Mouse (Mus musculus) CH12F3 (cell line): ENCODE data around the gene Nlrp2.

Source experiments
- in situ Hi-C: fragments of 300-500 bp; cut with MboI; formaldehyde crosslinking; loops from 2 replicates; pipeline ENCODE4 v1.14.3; 2020; ENCODE audit warnings: low sequenced_read_pairs

Nlrp2 gene

DNA sequence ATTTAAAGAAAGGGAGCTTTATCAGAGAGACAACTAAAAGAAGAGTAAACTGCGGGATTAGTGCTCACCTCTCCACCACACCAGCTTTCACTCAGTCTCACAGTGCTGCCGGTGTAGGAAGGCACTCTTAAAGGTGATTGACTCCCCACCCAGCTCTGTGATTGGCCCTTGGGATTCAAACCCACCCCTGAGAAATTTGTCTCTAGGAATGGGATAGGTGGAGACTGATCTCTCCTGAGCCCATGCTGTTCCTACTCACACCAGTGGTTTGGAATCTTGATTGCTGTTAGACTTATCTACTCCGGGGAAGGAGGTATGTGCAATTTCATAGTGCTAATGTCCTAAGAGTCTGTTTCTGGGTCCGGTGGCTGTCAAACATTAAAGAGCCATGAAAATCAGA lies at the start of gene Nlrp2:
Nlrp2 (minus strand) TSS at position 101 of the 400 bp plus-strand sequence.
- in situ Hi-C loops, result no loop called here

DNA sequence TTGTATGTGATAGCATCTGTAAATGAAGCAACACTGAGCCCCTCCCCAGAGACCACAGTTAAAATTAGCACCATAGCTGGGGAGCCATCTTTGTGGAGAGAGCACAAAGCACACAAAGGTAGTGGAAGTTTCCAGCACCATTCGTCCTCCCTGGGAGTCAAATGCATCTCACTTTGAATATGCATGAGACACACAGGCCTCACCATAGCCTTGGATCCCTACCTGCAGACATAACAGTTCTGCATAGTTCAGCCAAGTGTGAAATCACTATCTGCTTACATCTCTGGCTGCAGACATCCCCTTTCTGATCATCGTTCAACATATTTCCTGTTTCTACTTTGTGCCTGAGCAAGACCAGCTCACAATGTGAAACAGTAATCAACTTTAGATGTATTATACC lies 15.9 kb upstream of the Nlrp2 start:
- in situ Hi-C loops, result no loop called here

DNA sequence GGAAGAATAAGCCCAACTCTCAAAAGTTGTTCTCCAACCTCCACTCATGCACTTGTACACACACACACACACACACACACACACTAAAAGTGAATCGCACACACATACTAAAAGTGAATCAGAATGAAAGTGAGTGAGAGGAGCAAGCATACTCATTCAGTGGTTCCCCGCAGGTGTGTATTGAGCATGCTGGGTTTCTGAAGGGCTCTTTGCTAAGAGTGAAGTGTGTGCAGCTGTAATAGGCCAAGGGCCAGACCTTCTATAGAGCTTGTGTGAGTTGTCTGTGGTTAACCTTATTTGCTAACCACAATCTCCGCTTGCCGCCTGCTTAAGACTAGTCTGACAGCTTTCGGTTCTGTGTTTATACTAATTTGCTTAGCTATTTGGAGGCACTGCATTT lies 12.8 kb upstream of the Nlrp2 start:
- in situ Hi-C loops, result no loop called here

DNA sequence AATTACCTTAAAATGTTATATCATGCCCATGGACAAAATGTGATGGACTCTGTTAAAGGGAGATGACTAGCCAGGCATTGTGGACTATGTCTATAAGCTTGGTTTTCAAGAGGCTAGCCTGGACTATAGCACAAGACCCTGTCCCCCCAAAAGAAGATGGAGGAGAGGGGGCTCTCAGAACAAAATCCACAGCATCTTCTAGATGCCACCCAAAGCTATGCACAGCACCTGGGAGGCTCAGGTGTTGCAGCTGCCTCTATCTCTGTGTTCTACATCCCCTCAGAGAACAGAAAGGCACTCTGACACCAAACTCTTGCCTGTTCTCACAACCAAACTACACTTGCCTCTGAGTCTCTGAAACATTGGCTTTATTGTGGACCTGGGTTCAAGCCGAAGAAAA lies 598 bp downstream of the Nlrp2 start, which contains the start of gene Gm5065:
Gm5065 (plus strand) TSS at position 301 of the 400 bp plus-strand sequence.
- in situ Hi-C loops, result no loop called here

DNA sequence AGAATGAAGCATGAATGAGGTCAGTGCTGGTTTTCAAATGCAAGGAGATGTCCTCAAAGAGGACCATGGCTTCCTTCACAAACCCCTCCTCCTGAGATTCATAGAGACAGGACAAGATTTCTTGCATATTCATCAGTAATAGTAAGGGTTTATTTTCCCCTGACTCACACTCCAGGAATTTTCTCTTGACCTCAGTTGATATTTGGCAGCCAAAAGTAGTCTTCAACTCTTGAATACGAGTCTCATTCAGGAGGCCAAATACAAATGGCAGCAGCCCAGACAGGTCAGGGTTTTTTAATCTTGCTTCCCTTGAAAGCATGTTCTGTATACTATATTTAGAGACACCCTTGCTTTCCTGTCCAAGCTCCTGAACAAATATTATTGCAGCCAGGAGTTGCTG lies 23.3 kb downstream of the Nlrp2 start:
- in situ Hi-C loops, result no loop called here

DNA sequence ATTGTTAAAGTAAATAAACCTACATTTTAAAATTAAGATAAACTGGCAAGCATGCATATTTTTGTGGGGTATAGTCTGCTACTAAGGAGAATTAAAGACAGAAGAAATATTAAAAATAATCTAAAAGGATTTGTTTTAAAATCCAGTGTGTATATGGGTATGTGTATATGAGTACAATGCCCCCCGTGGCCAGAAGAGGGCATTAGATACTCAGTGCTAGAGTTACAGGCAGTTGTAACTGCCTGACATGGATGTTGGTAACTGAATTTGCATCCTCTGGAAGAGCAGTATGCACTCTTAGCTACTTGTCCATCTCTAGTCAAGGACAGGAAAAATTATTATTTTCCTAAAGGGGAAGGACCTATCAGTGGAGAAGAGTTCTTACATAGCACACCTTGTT lies 62.6 kb downstream of the Nlrp2 start:
- in situ Hi-C loops, result no loop called here

DNA sequence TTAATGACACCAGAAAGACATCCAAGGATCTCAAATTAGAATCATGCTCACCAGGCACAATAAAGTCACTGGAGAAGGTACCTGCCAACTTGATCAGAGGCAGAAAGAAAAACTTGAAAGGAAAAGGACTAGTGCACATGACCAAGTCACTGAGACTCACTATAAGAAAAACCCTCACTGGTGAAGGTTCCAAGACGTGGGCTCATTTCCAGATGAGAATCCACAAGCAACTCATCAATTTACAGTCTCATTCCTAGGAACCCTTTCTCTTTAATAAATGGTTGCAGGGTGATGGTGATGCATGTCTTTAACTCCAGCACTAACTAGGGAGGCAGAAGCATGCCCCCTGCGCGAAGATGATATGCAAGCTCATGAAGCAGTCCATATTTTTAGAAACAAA lies 87.8 kb downstream of the Nlrp2 start:
- in situ Hi-C loops, result no loop called here
